Mouse (Mus musculus): ENCODE results near the gene Calcoco2. TPM values are rescaled to one million over a fixed set of nuclear protein-coding genes. Genes with fewer than 3 reads are reported as not detected.

The Calcoco2 gene
- polyA plus RNA-seq, 1 experiment: not detected

DNA sequence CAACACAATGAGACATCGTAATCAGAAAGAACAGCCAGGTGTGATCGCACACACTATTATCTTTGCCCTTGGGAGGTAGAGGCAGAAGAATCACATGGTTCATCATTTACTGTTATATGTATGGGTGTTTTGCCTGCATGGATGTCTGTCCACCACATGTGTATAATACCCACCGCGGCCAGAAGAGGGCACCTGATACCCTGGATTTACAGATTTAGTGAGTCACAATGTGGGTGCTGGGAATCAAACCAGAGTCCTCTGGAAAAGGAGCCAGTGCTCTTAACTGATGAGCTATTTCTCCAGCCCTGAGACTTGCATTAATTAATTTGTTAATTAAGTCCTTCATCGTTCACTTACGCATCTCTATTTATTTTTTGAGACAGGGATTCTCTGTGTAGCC, 23.8 kb downstream of the Calcoco2 start:
- Histone ChIP-seq H3K4me1 (ENCODE audit: control insufficient read depth) (no peaks in the 10 kb centered on the region), H3K27me3 (ENCODE audit: control insufficient read depth) (peaks cover 10% of the 10 kb centered on the region; the same call in 1 of the 2 replicates), H3K4me3 (replicated peaks) (no peak overlapping the region), H3K36me3 (ENCODE audit: control insufficient read depth) (no peaks in the 10 kb centered on the region), H3K9me3 (ENCODE audit: control insufficient read depth, low read length) (peaks cover 7% of the 10 kb centered on the region)
- TF ChIP-seq TAL1 (IDR thresholded peaks at IDR 0.05; ENCODE audit: low read length) (no peak), GATA1 (IDR thresholded peaks at IDR 0.05; ENCODE audit: low read length) (no peak)

DNA sequence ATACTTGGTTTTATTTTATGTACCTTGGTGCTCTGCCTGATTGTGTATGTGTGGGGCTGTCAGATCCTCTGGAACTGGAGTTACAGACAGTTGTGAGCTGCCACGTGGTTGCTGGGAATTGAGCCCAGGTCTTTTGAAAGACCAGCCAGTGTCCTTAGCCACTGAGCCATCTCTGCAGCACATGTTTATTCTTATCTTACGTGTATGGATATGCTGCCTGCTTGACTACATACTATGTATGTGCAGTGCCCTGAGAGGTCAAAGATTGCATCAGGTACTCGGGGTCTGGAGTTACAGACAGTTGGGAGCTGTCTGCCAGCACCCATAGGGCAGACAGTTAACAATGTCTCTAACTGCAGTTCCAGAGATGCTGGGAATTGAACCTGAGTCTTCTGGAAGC, 29.1 kb downstream of the Calcoco2 start:
- peaks cover 7% of the 10 kb centered on the region; the same call in 1 of the 2 replicates for H3K27me3 ChIP-seq (ENCODE audit: control insufficient read depth)
- no peaks in the 10 kb centered on the region for H3K36me3 ChIP-seq (ENCODE audit: control insufficient read depth)
- H3K4me1 ChIP-seq (ENCODE audit: control insufficient read depth): no peaks in the 10 kb centered on the region
- H3K4me3 ChIP-seq (replicated peaks): no peak overlapping the region
- peaks cover 1% of the 10 kb centered on the region; the same call in 1 of the 2 replicates for H3K9me3 ChIP-seq (ENCODE audit: control insufficient read depth, low read length)
- no peak for TF ChIP-seq TAL1 (IDR thresholded peaks at IDR 0.05; ENCODE audit: low read length)
- TF ChIP-seq GATA1 (IDR thresholded peaks at IDR 0.05; ENCODE audit: low read length): no peak

DNA sequence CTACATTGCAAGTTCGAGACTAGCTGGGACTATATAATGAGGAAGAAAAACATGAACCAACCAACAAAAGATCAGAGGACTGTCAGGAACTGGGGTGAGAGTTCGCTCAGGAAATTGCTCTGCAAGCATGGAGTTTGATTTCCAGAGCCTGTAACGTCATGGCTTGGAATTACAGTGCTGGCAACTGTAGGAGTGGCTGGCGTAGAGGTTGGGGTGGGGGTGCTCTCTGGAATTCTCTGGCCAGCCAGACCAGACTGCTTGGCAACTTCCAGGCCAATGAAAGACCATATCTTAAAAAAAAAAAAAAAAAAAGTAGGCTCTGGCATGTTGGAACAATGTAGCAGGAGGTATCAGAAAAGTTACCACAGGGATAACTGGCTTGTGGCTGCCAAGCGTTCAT, 31.0 kb downstream of the Calcoco2 start:
- no peak for TF ChIP-seq TAL1 (IDR thresholded peaks at IDR 0.05; ENCODE audit: low read length)
- TF ChIP-seq GATA1 (IDR thresholded peaks at IDR 0.05; ENCODE audit: low read length): no peak

DNA sequence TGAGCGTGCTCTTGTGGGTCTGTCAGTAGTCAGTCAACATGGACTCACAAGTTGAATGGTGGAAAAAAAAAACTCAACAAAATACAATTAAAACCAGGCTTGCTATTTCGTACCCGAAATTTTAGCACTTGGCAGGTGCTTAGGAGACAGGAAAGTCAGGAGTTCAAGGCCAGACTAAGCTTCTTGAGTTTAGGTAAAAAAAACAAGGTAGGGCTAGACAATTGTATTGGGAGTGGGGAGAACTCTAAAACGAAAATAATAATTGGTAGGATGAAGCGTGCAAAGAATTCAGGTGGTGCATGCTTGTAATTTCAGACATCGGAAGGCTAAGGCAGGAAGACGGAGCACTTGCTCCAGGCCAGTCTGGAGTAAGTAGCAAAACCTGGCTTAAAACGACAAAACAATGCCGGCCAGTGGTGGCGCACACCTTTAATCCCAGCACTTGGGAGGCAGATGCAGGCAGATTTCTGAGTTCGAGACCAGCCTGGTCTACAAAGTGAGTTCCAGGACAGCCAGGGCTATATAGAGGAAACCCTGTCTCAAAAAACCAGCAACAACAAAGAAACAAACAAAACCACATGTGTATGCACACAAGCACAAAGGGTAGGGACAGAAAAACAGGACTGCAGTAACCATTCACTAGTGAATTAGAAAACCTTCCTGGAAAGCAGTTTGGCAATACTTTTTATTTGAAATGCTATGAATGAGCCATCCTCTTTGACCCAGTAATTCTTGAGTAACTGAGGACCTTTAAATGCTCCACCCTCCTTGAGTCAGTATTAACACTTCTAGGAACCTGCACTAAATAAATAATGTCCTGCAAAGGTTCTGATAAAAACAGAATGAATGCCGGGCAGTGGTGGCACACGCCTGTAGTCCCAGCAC, 35.3 kb downstream of the Calcoco2 start:
- Histone ChIP-seq H3K4me1 (ENCODE audit: control insufficient read depth) (peaks cover 42% of the 10 kb centered on the region), H3K36me3 (ENCODE audit: control insufficient read depth) (peaks cover 22% of the 10 kb centered on the region), H3K9me3 (ENCODE audit: control insufficient read depth, low read length) (no peaks in the 10 kb centered on the region), H3K4me3 (replicated peaks) (peak overlapping the region; percentile 83), H3K27me3 (ENCODE audit: control insufficient read depth) (no peaks in the 10 kb centered on the region)
- TF ChIP-seq GATA1 (IDR thresholded peaks at IDR 0.05; ENCODE audit: low read length) (no peak), TAL1 (IDR thresholded peaks at IDR 0.05; ENCODE audit: low read length) (no peak)

More for the DNA sequence above, 31.0 kb downstream of the Calcoco2 start:
- Histone ChIP-seq H3K4me3 (replicated peaks) (no peak overlapping the region), H3K9me3 (ENCODE audit: control insufficient read depth, low read length) (no peaks in the 10 kb centered on the region), H3K27me3 (ENCODE audit: control insufficient read depth) (peaks cover 7% of the 10 kb centered on the region; the same call in 1 of the 2 replicates), H3K4me1 (ENCODE audit: control insufficient read depth) (peaks cover 12% of the 10 kb centered on the region), H3K36me3 (ENCODE audit: control insufficient read depth) (no peaks in the 10 kb centered on the region)

DNA sequence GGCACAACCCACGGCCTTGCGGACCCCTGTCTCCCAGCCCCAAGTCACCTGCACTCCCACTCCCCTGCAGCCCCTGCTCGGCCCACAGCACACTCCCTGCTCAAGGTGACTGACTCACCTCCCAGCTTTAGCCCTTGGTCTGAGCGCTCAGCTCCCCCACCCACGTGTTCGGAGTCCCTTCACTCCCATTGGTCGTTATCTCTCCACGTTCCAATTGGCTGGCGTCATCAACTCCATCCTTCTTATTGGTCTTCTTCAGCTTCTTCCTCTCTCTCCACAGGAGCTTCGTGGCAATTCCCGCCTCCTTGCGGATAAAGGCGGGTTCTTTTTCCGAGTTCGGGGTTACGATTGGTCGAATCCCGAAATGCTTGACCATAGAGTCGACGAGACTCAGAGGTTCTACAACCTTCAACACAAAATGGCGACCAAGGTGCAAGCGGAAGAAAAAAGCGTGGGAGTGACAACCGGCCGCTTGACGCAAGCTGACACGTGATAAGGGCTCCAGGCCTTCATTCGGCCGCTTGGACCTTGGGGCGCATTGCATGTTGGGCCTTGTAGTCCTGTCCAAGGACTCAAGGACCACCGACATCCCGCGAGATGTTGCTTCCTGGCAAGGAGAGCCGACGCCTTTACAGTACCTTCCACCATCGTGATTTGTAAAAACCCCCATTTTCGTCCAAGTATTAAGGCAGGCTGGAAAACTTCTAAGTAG, 36.1 kb downstream of the Calcoco2 start, which contains the start of gene Atp5g1:
TSS of gene Atp5g1 (minus strand) at position 162 of the 712 bp plus-strand sequence.
- Histone ChIP-seq H3K27me3 (ENCODE audit: control insufficient read depth) (no peaks in the 10 kb centered on the region), H3K4me1 (ENCODE audit: control insufficient read depth) (peaks cover 50% of the 10 kb centered on the region), H3K4me3 (replicated peaks) (peak within 1 kb of the TSS; percentile 83), H3K36me3 (ENCODE audit: control insufficient read depth) (peaks cover 29% of the 10 kb centered on the region), H3K9me3 (ENCODE audit: control insufficient read depth, low read length) (no peaks in the 10 kb centered on the region)
- TF ChIP-seq TAL1 (IDR thresholded peaks at IDR 0.05; ENCODE audit: low read length): no peak
- TF ChIP-seq GATA1 (IDR thresholded peaks at IDR 0.05; ENCODE audit: low read length): no peak

DNA sequence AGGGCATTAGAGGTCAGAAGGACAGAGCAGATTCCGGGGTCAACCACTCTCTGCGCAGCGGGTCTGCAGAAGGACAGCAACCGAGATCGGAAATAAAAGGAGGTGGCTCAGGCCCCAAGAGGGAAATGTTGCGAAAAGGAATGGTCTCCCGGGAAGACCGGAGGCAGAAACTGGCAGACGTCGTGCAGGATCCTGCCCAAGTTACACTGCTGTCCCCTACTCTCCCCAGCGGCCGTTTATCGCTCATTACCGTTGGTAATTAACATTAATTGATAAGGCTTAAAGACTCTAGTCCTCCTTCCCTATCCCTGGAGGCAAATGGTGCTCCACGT, 36.6 kb downstream of the Calcoco2 start:
- no peak for TF ChIP-seq GATA1 (IDR thresholded peaks at IDR 0.05; ENCODE audit: low read length)
- no peak for TF ChIP-seq TAL1 (IDR thresholded peaks at IDR 0.05; ENCODE audit: low read length)
- H3K36me3 ChIP-seq (ENCODE audit: control insufficient read depth): peaks cover 34% of the 10 kb centered on the region
- H3K9me3 ChIP-seq (ENCODE audit: control insufficient read depth, low read length): no peaks in the 10 kb centered on the region
- H3K27me3 ChIP-seq (ENCODE audit: control insufficient read depth): no peaks in the 10 kb centered on the region
- peak overlapping the region; percentile 83 for H3K4me3 ChIP-seq (replicated peaks)
- H3K4me1 ChIP-seq (ENCODE audit: control insufficient read depth): peaks cover 55% of the 10 kb centered on the region

DNA sequence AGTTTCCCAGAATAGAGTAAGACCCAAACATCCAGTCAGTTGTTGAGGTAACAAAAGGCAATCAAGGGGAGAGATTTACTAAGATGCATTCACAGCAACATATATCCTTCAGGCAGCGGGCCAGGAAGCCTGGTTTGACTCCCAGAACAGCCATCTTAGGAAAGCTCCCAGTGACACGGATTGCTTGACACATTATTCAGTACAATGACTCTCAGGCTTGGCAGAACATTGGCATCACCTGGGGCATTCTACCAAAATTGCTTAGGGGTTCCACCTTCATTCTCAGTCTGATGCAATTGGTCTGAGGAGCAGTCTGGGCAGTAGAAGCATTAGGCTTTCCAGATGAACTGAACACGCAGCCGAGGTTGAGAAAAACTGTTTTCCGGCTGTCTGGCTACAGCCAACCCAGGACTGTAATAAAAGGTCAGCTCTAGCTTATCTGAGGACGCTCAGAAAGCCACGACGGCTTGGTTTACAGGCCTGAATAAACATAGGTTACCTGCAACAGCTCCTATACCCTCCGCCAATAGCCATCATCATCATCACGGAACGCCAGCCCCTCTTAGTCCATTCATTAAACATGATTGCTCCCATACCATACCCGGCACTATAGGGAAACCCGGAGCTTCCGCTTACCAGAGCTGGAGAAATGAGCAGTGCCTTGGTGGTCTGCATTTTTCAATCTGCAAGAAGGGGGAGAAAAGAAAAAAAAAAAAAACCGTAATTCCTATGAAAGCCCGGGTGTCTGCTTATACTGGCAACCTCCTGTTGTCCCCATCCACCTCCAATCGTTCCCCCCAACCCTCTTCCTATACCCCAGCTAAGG, 37.2 kb downstream of the Calcoco2 start:
- TF ChIP-seq TAL1 (IDR thresholded peaks at IDR 0.05; ENCODE audit: low read length) (no peak), GATA1 (IDR thresholded peaks at IDR 0.05; ENCODE audit: low read length) (no peak)
- H3K4me3 ChIP-seq (replicated peaks): peak overlapping the region; percentile 83
- H3K36me3 ChIP-seq (ENCODE audit: control insufficient read depth): peaks cover 40% of the 10 kb centered on the region
- H3K9me3 ChIP-seq (ENCODE audit: control insufficient read depth, low read length): no peaks in the 10 kb centered on the region
- H3K27me3 ChIP-seq (ENCODE audit: control insufficient read depth): no peaks in the 10 kb centered on the region
- peaks cover 56% of the 10 kb centered on the region for H3K4me1 ChIP-seq (ENCODE audit: control insufficient read depth)

DNA sequence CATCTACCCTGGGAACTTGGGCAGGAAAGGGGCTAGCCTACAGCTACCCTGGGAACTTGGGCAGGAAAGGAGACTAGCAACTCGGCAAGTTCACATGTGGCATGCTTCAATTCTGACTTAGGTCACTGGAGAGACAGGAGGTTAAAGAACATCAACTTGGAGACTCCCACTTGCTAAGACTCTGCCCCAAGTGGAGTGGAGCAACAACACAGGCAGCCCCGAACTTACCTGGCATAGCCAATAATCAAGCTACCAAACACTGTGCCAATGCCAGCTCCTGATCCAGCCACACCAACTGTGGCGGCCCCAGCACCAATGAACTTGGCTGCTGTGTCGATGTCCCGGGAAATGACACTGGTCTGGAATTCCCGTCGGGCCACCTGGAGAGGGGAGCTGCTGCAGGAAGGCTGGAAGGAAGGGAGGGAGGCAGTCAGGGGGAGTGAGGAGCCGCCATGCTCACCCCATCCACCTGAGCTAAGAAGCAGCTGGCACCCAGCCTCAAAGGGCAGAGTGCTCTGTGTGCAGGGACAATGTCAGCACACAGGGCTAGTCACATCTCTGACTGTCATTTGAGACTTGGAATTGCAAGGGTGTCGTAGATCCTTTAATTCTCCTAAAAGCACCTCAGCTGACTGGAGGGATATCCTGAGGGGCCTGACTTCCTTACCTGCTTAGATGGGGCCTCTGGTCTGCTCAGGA, 38.3 kb downstream of the Calcoco2 start:
- Histone ChIP-seq H3K36me3 (ENCODE audit: control insufficient read depth) (peaks cover 45% of the 10 kb centered on the region), H3K4me1 (ENCODE audit: control insufficient read depth) (peaks cover 56% of the 10 kb centered on the region), H3K4me3 (replicated peaks) (peak overlapping the region; percentile 83), H3K9me3 (ENCODE audit: control insufficient read depth, low read length) (no peaks in the 10 kb centered on the region), H3K27me3 (ENCODE audit: control insufficient read depth) (no peaks in the 10 kb centered on the region)
- TF ChIP-seq GATA1 (IDR thresholded peaks at IDR 0.05; ENCODE audit: low read length) (no peak), TAL1 (IDR thresholded peaks at IDR 0.05; ENCODE audit: low read length) (no peak)
